Mouse (Mus musculus) kidney, adult 11 months (tissue): ENCODE measurements around the gene Olfr108.

Experiments used
- DNase-seq: peaks from one replicate; pipeline ENCODE4 v3.0.0; 2022

Olfr108 gene

DNA sequence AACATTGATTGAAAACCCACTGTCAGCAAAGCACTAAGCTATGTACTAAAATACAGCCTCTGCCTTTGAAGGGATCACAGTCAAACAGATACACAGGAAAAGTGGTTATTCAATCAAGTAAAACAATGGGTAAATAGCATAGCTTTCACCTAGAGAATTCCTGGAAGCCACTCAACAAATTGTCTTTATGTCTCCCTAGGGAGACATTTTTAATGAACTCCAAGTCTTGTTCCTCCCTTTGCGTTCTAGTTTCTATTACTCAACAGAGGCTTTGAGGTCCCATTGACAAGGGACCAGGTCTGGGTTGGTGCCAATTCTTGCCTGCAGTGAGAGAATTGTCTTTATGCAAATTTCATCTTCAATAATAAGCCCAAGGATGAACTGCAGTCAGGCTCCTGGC lies at the start of gene Olfr108:
Olfr108 (plus strand) TSS at position 301 of the 400 bp plus-strand sequence.
- no peak for DNase-seq

DNA sequence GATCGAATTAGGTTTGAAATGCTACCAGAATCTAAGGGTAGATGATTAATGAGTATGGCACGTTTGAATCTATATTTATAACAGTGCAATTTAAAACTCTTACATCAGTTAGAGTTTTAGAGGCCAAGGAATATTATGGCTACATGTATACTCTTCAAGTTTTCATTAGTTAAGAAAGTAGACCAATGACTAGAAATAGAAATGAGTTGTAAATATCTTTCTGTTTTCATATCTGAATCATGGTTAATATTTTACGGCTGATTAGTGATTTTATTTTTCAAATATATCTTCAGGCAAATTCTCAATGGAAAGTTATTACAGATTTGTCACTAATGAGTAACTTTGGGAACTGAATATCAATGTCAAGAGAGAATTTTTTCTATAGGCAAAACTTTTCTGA lies 46.4 kb upstream of the Olfr108 start, which contains the start of gene Olfr107:
Olfr107 (plus strand) TSS at position 301 of the 400 bp plus-strand sequence.
- no peak for DNase-seq

DNA sequence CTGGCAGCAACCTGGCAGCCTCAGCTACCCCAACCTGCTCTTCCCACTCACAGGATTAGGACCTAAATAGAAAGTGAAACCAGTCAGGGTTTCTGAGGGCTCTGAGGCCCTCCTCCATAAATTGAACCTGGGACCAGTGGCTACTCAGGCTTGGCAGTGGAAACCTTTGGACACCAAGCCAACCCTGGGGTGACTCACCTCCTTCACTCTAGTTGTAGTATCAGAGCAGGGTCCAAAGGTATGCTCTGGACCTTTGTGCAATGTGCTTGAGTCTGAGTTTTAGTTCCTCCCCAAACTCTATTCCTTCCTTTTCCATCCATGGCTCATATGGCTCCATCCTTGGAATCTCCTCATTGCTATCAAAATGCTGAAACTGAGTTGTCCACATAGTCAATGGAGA lies 31.9 kb upstream of the Olfr108 start:
- DNase-seq = no peak

DNA sequence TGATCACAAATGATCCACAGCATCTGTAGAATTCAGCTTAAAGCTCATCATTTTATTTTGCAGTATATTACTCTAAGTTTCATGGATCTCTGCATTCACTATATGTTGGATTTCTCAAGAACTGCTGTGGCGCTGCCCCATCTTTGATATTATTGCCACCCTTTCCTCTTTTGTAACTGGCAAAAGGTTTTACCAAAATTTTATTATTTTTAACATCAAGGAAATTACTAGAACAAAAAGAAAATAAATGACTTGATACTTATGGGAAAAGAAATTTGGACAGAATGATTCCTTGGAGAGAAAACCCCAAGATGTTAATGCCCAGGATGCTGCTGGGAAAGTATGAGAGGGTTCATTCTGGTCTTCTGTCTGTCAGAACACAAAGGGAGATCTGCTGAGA lies 13.3 kb downstream of the Olfr108 start, which contains the start of gene Olfr109:
Olfr109 (plus strand) TSS at position 301 of the 400 bp plus-strand sequence.
- DNase-seq = no peak

DNA sequence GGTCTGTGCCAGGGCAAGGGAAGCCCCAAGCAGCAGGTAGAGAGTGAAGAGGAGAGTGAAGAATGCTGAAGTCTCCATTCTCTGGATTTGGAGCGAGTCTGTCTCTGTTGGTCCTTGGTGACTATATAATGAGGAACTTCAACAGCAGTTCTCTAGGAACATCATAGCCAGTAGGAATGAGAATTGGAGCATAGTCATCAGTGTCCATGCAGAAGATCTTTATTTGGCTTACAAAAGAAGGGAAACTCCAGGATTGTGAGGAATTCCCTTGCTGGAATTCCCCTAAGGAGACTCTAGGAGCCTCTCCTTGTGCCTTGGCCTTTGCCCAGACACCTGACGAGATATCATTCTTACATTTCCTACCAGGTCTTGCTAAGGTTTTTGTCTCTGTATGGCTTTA lies 38.2 kb downstream of the Olfr108 start, which contains the start of gene H2-M2:
H2-M2 (minus strand) TSS at position 101 of the 400 bp plus-strand sequence.
- no peak for DNase-seq

DNA sequence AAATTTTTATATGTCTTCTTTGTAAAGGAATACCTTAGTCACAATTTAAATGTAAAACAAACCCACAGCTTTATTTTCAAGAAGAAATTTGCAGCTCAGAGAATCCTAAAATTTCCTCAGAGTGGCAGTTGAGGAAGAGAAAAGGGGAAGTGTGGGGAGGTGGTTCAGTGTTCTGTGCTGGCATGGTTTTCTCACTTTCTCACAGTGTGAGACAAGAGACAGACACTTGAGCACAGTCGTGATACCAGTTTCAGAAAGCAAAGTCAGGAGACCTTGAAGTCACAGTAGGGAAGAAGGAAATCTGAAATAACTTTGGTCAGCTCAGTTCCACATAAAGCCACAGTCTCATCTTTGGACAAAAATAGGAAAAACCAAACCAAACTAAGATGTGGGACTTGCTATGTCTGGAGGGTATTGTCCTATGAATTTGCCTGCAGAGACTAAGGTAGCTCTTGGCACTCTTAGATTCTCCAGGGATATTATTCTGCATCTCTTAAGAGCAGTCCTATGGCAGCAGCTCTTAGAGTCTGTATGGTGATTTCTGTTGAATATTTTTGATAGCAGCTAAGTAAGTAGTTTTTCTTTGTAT lies 46.7 kb downstream of the Olfr108 start, which contains the start of gene Olfr110:
Olfr110 (plus strand) TSS at position 539 of the 589 bp plus-strand sequence.
- DNase-seq = no peak
